Comparison of ENCODE assay signal across 29 mouse cellular contexts in the genomic region with DNA sequence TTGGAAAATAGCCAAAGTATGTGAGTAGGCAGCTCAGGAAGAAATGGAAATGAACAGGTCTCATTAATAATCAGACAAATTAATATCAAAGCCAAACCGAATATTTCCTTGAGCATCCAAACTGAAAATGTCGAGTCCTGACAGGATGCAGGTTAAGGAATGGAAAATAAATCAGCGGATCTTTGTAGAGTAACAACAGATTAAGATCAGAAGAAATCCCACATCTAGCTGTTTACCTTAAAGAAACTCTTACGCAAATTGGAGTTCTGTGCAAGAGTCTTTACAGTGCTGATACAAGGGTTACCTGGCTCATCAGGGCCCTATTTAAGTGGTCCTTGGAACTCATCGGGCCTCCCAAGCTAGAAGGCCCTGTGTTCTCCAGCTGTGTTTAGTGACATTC.
"Had no signal": no experiment of that assay in that cellular context is flagged by ENCODE, and none has a peak within 500 bp of the region (broad histone marks: within the 10 kb centered on the region; RNA-seq: fewer than 3 reads in every experiment).

No protein-coding gene starts in this region.

- DNase-seq: cerebellum, adult 8-10 months; cerebellum, adult 9-10 months; cerebellum, adult 9-11 months; cerebellum, postnatal 10 days; cerebellum, postnatal 14 days; cerebellum, postnatal 25 days; cerebellum, postnatal 36 days; embryo, embryonic 11 days; forebrain, postnatal 0 days; gastrocnemius, adult 2 months; gastrocnemius, postnatal 10 days; gastrocnemius, postnatal 14 days; gastrocnemius, postnatal 25 days; gastrocnemius, postnatal 36 days; heart, adult 11 months; heart, adult 18-20 months; heart, adult 2 months had no signal

- H3K36me3 ChIP-seq: embryonic facial prominence, embryonic 10.5 days; embryonic facial prominence, embryonic 12.5 days; embryonic facial prominence, embryonic 13.5 days; embryonic facial prominence, embryonic 15.5 days; forebrain, embryonic 10.5 days; forebrain, embryonic 12.5 days; forebrain, embryonic 15.5 days; heart, embryonic 10.5 days had no signal

- H3K4me1 ChIP-seq: embryonic facial prominence, embryonic 10.5 days; embryonic facial prominence, embryonic 12.5 days; embryonic facial prominence, embryonic 13.5 days; embryonic facial prominence, embryonic 15.5 days; forebrain, embryonic 12.5 days; forebrain, embryonic 13.5 days; forebrain, embryonic 15.5 days; heart, embryonic 10.5 days had no signal

- H3K27ac ChIP-seq: embryonic facial prominence, embryonic 10.5 days; embryonic facial prominence, embryonic 12.5 days; embryonic facial prominence, embryonic 13.5 days; embryonic facial prominence, embryonic 15.5 days; forebrain, embryonic 10.5 days; forebrain, embryonic 12.5 days; forebrain, embryonic 13.5 days; forebrain, embryonic 15.5 days; gastrocnemius, adult 2 months; heart, adult 2 months; heart, embryonic 10.5 days had no signal

- H3K9ac ChIP-seq: embryonic facial prominence, embryonic 12.5 days; embryonic facial prominence, embryonic 13.5 days; embryonic facial prominence, embryonic 15.5 days; forebrain, embryonic 12.5 days; forebrain, embryonic 13.5 days; forebrain, embryonic 15.5 days; forebrain, postnatal 0 days had no signal

- H3K4me2 ChIP-seq: embryonic facial prominence, embryonic 12.5 days; embryonic facial prominence, embryonic 13.5 days; embryonic facial prominence, embryonic 15.5 days; forebrain, embryonic 12.5 days; forebrain, embryonic 13.5 days; forebrain, embryonic 15.5 days had no signal

- H3K27me3 ChIP-seq: embryonic facial prominence, embryonic 12.5 days; embryonic facial prominence, embryonic 13.5 days; embryonic facial prominence, embryonic 15.5 days; forebrain, embryonic 12.5 days; forebrain, embryonic 13.5 days; forebrain, embryonic 15.5 days had no signal

- ATAC-seq: forebrain, embryonic 13.5 days; forebrain, embryonic 14.5 days; forebrain, embryonic 15.5 days; forebrain, embryonic 16.5 days; forebrain, postnatal 0 days had no signal

- H3K4me3 ChIP-seq: embryonic facial prominence, embryonic 10.5 days; embryonic facial prominence, embryonic 12.5 days; embryonic facial prominence, embryonic 13.5 days; embryonic facial prominence, embryonic 15.5 days; erythroblast, embryonic 14.5 days; forebrain, embryonic 10.5 days; forebrain, embryonic 12.5 days; forebrain, embryonic 13.5 days; forebrain, embryonic 15.5 days; gastrocnemius, adult 2 months; heart, adult 2 months; heart, embryonic 10.5 days had no signal

- H3K9me3 ChIP-seq: embryonic facial prominence, embryonic 10.5 days; embryonic facial prominence, embryonic 12.5 days; embryonic facial prominence, embryonic 13.5 days; embryonic facial prominence, embryonic 15.5 days; forebrain, embryonic 10.5 days; forebrain, embryonic 12.5 days; forebrain, embryonic 13.5 days; forebrain, embryonic 15.5 days; heart, embryonic 10.5 days had no signal
